Mouse (Mus musculus) C2C12 (cell line): ENCODE results near the gene Dscam.

Source experiments
- CTCF ChIP-seq: IDR thresholded peaks from one replicate; pipeline ENCODE4 v1.5.1; 2011; ENCODE audit not compliant: control insufficient read depth, insufficient read depth, insufficient read length
- MAX ChIP-seq: IDR thresholded peaks from one replicate; pipeline ENCODE4 v1.6.1; 2011; ENCODE audit warnings: mild to moderate bottlenecking, control low read depth
- MYOG ChIP-seq: IDR thresholded peaks from one replicate; pipeline ENCODE4 v1.6.1; 2011; ENCODE audit not compliant: control insufficient read depth, insufficient read length; ENCODE audit errors: extremely low read depth
- USF1 ChIP-seq: IDR thresholded peaks from one replicate; pipeline ENCODE4 v1.6.1; 2011; ENCODE audit warnings: low read depth, mild to moderate bottlenecking, control low read depth, moderate library complexity

GRCm38 (mm10) chr16:96945468-96946302 lies 224.9 kb downstream of the Dscam start:
- no peak for TF ChIP-seq CTCF
- TF ChIP-seq MYOG: no peak
- no peak for TF ChIP-seq MAX
- TF ChIP-seq USF1: no peak
